In genomic region chr4:129884041-129884930, GRCm38 (mm10) we compare ENCODE assay signal across 9 mouse cellular contexts. TPM values are rescaled to one million over a fixed set of nuclear protein-coding genes. Genes with fewer than 3 reads are reported as not detected.
DNase-seq lines count a peak whose midpoint lies in the region; ATAC-seq lines count a peak whose summit lies in the region.
"Had no signal": no experiment of that assay in that cellular context is flagged by ENCODE, and none has a peak within 500 bp of the region (broad histone marks: within the 10 kb centered on the region; RNA-seq: fewer than 3 reads in every experiment).

No protein-coding gene starts in this region.

- H3K36me3 ChIP-seq in liver, embryonic 12.5 days, result no peaks in the 10 kb centered on the region
- H3K36me3 ChIP-seq in liver, embryonic 11.5 days (ENCODE audit: control insufficient read depth, insufficient read depth, low read length), result no peaks in the 10 kb centered on the region
- no peaks in the 10 kb centered on the region for H3K36me3 ChIP-seq in hindbrain, embryonic 16.5 days (ENCODE audit: control insufficient read depth, insufficient read depth, low read length)
- H3K36me3 ChIP-seq: heart, embryonic 13.5 days had no signal

- H3K27me3 ChIP-seq in liver, embryonic 12.5 days (replicated peaks), result no peaks in the 10 kb centered on the region
- H3K27me3 ChIP-seq in liver, embryonic 11.5 days (replicated peaks; ENCODE audit: control insufficient read depth, insufficient read depth, low read length), result no peaks in the 10 kb centered on the region
- no peaks in the 10 kb centered on the region for H3K27me3 ChIP-seq in hindbrain, embryonic 16.5 days (replicated peaks; ENCODE audit: control insufficient read depth, insufficient read depth, low read length)
- H3K27me3 ChIP-seq: heart, embryonic 13.5 days had no signal

- 0 out of 2 replicates have a peak overlapping the region, but pooled peaks have one; percentile 54 for H3K27ac ChIP-seq in liver, embryonic 12.5 days
- H3K27ac ChIP-seq in liver, embryonic 11.5 days (ENCODE audit: low read depth, low read length), result no peak overlapping the region
- no peak overlapping the region for H3K27ac ChIP-seq in hindbrain, embryonic 16.5 days (ENCODE audit: low read depth, low read length)
- H3K27ac ChIP-seq: heart, embryonic 13.5 days had no signal

- peaks cover 34% of the 10 kb centered on the region for H3K4me1 ChIP-seq in liver, embryonic 12.5 days
- H3K4me1 ChIP-seq in liver, embryonic 11.5 days (replicated peaks; ENCODE audit: control insufficient read depth, insufficient read depth, low read length), result peaks cover 21% of the 10 kb centered on the region; the same call in 1 of the 2 replicates
- H3K4me1 ChIP-seq in hindbrain, embryonic 16.5 days (ENCODE audit: control insufficient read depth, insufficient read depth, low read depth, low read length), result peaks cover 11% of the 10 kb centered on the region

- no peaks in the 10 kb centered on the region for H3K9me3 ChIP-seq in liver, embryonic 12.5 days (replicated peaks)
- no peaks in the 10 kb centered on the region for H3K9me3 ChIP-seq in liver, embryonic 11.5 days (ENCODE audit: control insufficient read depth, low read length)
- H3K9me3 ChIP-seq in hindbrain, embryonic 16.5 days (ENCODE audit: control insufficient read depth, low read length), result no peaks in the 10 kb centered on the region
- H3K9me3 ChIP-seq: heart, embryonic 13.5 days had no signal

- H3K4me3 ChIP-seq in liver, embryonic 12.5 days, result no peak overlapping the region
- no peak overlapping the region for H3K4me3 ChIP-seq in liver, embryonic 11.5 days (ENCODE audit: low read depth, low read length)
- H3K4me3 ChIP-seq in hindbrain, embryonic 16.5 days (ENCODE audit: low read length), result no peak overlapping the region
- H3K4me3 ChIP-seq: heart, embryonic 13.5 days had no signal

- no peak overlapping the region for H3K9ac ChIP-seq in liver, embryonic 12.5 days
- no peak overlapping the region for H3K9ac ChIP-seq in liver, embryonic 11.5 days (ENCODE audit: low read depth, low read length)
- no peak overlapping the region for H3K9ac ChIP-seq in hindbrain, embryonic 16.5 days (ENCODE audit: low read depth, low read length)
- H3K9ac ChIP-seq: heart, embryonic 13.5 days had no signal

- DNase-seq in liver, embryonic 11.5 days (ENCODE audit: low spot score), result no peak
- DNase-seq in brain, adult 2 months (ENCODE audit: low read depth, low spot score), result peak; percentile 82
- no peak for DNase-seq in kidney, postnatal 25 days
- no peak for DNase-seq in adipocyte (ENCODE audit: low spot score)
- no peak for DNase-seq in heart, postnatal 4 days

- peak overlapping the region; percentile 2; the same call in 1 of the 2 replicates for H3K4me2 ChIP-seq in liver, embryonic 12.5 days
- H3K4me2 ChIP-seq in liver, embryonic 11.5 days, result no peak overlapping the region
- H3K4me2 ChIP-seq in hindbrain, embryonic 16.5 days (ENCODE audit: low read length), result 0 out of 2 replicates have a peak overlapping the region, but pooled peaks have one; percentile 4

- no peak for ATAC-seq in liver, embryonic 12.5 days
- no peak for ATAC-seq in liver, embryonic 11.5 days (replicated peaks; ENCODE audit: low FRiP score)
- peak; percentile 70 for ATAC-seq in hindbrain, embryonic 16.5 days
- peak; percentile 72 for ATAC-seq in megakaryocyte-erythroid progenitor cell, adult 5-6 weeks (replicated peaks; ENCODE audit: low FRiP score, low TSS enrichment, poor library complexity, severe bottlenecking)

- 57% methylated on average over 12 of the region's 12 CpGs for WGBS in liver, embryonic 12.5 days (ENCODE audit: insufficient replicate concordance)
- WGBS in liver, embryonic 11.5 days, result 66% methylated on average over 12 of the region's 12 CpGs
- WGBS in hindbrain, embryonic 16.5 days, result 52% methylated on average over 12 of the region's 12 CpGs

RNA-seq across cellular contexts. Expression of gene Spocd1, which starts 44.8 kb away (rescaled TPM):
- 0.04 TPM in 2 replicates for polyA plus RNA-seq in liver, embryonic 12.5 days (2016; fragmentation: Nextera tagmentation; extraction: Ambion mirVana)
- 0.07 and 0.17 TPM in 2 replicates for polyA plus RNA-seq in liver, embryonic 11.5 days (2014; fragmentation: Nextera tagmentation; extraction: Ambion mirVana)
- not detected in 2 replicates for polyA plus RNA-seq in hindbrain, embryonic 16.5 days (2015; fragmentation: Nextera tagmentation; extraction: Ambion mirVana)
- not detected in 2 replicates for total RNA-seq in megakaryocyte-erythroid progenitor cell, adult 5-6 weeks (2014; fragmentation: Nextera tagmentation)
- total RNA-seq in megakaryocyte-erythroid progenitor cell, adult 5-6 weeks (2017), result not detected in 2 replicates
- under 1 TPM in 1 of 2 experiments, not detected in 1; 0.11 TPM for total RNA-seq in heart, postnatal 4 days (2021)

Comparison
In these comparisons a context has a peak if more than half of its experiments do, and no peak if none do; other contexts are left out.
1. ATAC-seq: peak in hindbrain, embryonic 16.5 days (single experiment) and megakaryocyte-erythroid progenitor cell, adult 5-6 weeks (single experiment); none in liver, embryonic 12.5 days (single experiment) and liver, embryonic 11.5 days (single experiment).